Mouse (Mus musculus) urinary bladder, postnatal 0 days (tissue): Measurements from ENCODE around the gene Vmn1r20. TPM values are rescaled to one million over a fixed set of nuclear protein-coding genes. Genes with fewer than 3 reads are reported as not detected.

ENCODE experiments used
- polyA plus RNA-seq: library from polyadenylated mRNA; unstranded; fragments of >200 nt; fragmentation: Nextera tagmentation; extraction: Ambion mirVana; gene quantifications from 2 replicates; pipeline ENCODE4 v1.2.1, GENCODE M21; 2015

Gene Vmn1r20
- not detected in 2 replicates for polyA plus RNA-seq

GRCm38 (mm10) chr6:57428630-57429029 is at the start of gene Vmn1r20:
Gene Vmn1r20 (plus strand): TSS chr6:57428930.

GRCm38 (mm10) chr6:57395683-57396082 is 33.0 kb upstream of the Vmn1r20 start, which contains the start of gene Vmn1r18:
Gene Vmn1r18 (minus strand): TSS chr6:57395783.

GRCm38 (mm10) chr6:57403480-57403879 is 25.2 kb upstream of the Vmn1r20 start, which contains the start of gene Vmn1r19:
Gene Vmn1r19 (plus strand): TSS chr6:57403780.

Other genes starting within 250 kb of the Vmn1r20 start
- gene Vmn1r13, start 225.6 kb upstream of the Vmn1r20 start, polyA plus RNA-seq, result not detected in 2 replicates
- not detected in 2 replicates for gene Vmn1r14, start 197.2 kb upstream of the Vmn1r20 start, polyA plus RNA-seq
- not detected in 2 replicates for gene Vmn1r15, start 171.0 kb upstream of the Vmn1r20 start, polyA plus RNA-seq
- not detected in 2 replicates for gene Vmn1r16, start 99.4 kb upstream of the Vmn1r20 start, polyA plus RNA-seq
- gene Vmn1r17, start 65.2 kb upstream of the Vmn1r20 start, polyA plus RNA-seq, result not detected in 2 replicates
- not detected in 2 replicates for gene Vmn1r18, start 33.1 kb upstream of the Vmn1r20 start, polyA plus RNA-seq
- not detected in 2 replicates for gene Vmn1r19, start 25.1 kb upstream of the Vmn1r20 start, polyA plus RNA-seq
- gene Ppm1k, start 106.5 kb downstream of the Vmn1r20 start, polyA plus RNA-seq, result 1.5 and 2.2 TPM in 2 replicates
- 2.0 and 2.1 TPM in 2 replicates for gene Herc6, start 152.1 kb downstream of the Vmn1r20 start, polyA plus RNA-seq